Mouse (Mus musculus) frontal cortex, adult (tissue): ENCODE measurements around the gene Ppp1r9a.

Source experiments
- ATAC-seq: cut with Nextera tagmentation; 2 replicates; pipeline ENCODE4 v1.9.2; 2017; ENCODE audit warnings: mild to moderate bottlenecking, moderate library complexity, mixed read lengths; ENCODE audit not compliant: low TSS enrichment

Ppp1r9a gene

GRCm38 (mm10) chr6:5006283-5006946 is 103.7 kb downstream of the Ppp1r9a start:
- peak; percentile 89 for ATAC-seq

GRCm38 (mm10) chr6:5008166-5008565 is 105.4 kb downstream of the Ppp1r9a start:
- no peak for ATAC-seq

DNA sequence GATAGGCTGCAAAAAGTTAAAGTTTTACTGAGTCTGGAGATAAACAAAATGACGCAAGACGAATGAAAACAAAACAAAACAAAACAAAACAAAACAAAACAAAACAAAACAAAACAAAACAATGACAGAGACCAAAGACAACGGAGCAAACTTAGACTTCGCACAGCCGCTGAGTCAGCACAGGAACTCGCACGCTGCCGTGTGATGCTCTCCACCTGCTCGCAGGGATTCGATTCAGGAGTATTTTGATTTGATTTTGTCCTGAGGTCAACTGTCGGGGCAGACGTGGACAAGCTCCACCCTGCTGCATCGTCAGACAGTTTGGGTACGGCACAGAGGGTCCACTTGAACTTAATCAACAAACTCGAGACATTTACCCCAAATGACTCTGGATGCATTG is 105.9 kb downstream of the Ppp1r9a start:
- ATAC-seq = no peak

DNA sequence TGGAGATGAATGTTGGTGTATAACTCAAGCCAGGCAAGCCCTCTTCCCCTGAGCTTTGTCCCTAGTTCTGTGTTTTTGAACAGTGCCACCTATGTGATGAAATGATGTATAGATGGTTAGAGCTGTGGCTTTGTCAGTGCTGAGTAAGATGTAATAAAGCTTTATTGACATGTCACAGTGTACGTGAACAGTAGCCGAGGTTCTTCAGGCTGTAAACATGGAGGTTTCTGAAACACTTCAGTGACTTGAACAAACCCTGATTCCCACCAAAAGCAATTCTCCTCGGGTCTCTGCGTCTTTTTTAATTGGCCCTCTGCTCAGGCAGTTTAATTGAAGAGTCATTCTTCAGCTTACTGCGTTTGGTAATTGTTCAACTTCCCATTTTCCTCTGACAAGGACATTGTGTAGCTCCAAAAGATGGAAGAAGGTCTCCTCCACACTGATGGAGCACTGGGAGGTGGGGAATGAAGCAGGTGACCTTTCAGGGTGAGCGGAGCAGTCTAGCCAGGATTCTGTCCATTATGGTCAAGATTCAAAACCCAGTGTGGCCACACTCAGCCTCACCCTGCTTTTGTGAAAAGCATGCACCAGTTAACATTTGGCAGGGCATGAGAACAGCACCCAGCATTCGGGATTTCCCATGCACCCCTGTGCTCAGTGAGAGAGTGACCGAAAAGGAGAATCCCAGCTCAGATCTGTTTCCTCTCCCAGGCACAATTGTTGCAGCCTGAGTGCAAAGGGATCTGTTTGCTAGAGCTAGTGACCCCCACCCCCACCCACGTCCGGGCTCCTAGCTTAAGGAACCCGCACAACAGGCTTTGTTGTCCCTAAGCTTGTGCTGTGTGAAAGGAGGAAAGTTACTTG is 108.1 kb downstream of the Ppp1r9a start:
- no peak for ATAC-seq

- ATAC-seq = no peak
Measured at GRCm38 (mm10) chr6:5012794-5013193, 110.1 kb downstream of the Ppp1r9a start.

GRCm38 (mm10) chr6:5014567-5014966 is 111.8 kb downstream of the Ppp1r9a start:
- ATAC-seq = peak; percentile 96

DNA sequence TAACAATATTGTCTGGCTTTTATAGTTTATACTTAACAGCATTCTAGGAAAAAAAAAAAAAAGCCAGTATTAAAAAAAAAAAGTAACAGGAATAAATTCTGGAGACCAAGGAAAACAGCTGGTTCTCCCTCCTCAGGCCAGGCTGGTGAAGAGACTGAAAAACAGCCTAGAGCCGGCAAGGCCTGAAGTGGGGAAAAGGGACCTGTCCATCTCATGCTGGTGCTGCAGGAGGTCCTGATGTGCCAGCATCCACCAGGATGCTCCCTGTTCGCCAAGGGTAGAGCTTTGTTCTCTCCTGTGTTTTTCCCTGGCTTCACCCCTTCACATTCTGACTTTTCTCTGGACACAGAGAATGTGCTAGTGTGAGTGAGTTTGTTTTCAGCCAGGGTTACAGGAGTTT is 112.5 kb downstream of the Ppp1r9a start:
- ATAC-seq = no peak; the same call in 1 of the 2 replicates

DNA sequence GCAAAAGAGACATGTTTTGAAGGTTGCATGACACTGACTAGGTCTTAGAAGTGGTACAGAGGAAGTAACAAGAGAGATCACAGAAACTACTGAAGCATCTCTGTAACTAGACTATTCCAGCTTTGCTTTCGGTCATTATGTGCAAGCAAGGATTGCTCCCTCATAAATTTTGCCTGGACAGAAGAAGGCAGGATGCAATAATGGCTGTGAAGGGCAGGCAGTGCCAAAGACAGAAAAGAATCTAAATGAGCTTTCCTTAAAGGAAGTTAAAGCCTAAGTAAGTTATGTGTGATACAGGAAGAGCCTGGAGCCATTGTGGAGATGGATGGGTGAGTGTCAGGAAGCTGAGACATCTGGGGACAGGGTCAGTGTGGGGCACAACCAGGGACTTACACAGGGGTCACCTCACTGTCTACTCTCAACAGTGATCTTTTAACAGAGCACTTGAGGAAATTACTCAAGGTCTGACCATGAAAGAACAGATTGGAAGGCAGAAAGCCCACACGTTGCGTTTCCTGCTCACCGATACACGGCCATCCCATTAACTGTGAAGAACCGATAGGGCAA is 115.3 kb downstream of the Ppp1r9a start:
- no peak for ATAC-seq

DNA sequence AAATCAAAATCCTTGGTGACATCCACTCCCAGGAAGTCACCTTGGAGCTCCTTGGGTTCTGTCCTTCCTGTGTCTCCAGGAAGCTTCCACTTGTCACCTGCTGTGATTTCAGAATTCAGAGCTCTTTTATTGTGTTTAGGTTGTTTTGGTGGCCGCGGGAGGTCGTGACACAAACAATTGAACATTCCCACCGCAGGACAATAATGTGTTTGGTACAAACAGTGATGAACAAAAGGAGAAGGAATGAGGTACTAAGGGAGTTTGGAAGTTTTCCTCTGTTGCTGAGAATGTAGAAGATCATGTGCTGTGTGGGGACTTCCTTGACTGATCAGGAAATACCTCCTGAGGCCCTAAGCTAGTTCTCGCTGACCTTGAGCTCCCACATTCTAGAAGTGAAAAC is 116.5 kb downstream of the Ppp1r9a start:
- ATAC-seq = no peak

DNA sequence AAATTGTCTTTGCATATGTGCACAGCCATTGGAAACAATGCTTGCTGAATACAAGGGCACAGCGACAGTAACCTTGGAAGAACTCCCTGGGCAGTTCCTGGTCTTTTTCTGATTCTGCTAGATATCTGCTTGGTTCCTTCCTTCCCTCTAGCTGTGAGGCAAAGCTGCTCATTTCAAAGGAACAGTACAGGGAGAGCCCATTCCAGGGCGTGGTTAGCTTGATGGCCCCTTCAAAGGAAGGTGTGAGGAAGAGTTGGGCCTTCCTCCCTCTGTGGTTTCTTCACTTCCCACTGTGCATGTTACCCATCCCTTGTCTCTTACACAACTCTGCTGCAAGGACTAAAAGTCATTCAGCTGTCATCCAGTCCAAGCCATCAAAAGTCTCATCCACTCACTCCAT is 117.3 kb downstream of the Ppp1r9a start:
- ATAC-seq = no peak

- no peak for ATAC-seq
Measured at GRCm38 (mm10) chr6:5020510-5020909, 117.8 kb downstream of the Ppp1r9a start.

- no peak for ATAC-seq
Measured at GRCm38 (mm10) chr6:5022677-5023076, 120.0 kb downstream of the Ppp1r9a start.

DNA sequence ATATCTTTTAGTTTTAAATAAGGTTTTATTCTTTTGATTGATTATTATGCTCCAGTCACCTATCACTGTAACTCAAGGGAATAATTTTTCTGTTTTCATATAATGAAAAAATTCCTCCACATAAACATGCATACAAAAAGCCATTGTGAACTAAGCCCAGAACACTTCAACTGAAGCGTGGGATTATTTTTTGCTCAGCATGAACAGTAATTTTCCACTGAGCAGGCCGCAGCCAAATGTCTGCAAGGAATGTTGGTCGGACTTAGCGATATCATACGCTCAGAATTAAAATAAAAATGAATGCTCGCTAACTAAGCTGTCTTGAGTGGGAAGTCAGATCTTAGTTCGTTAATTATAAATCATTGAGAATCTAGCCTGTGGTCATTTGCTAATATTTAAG is 122.2 kb downstream of the Ppp1r9a start:
- ATAC-seq = peak; percentile 66; the same call in 1 of the 2 replicates

- ATAC-seq = no peak
Measured at GRCm38 (mm10) chr6:5026772-5027171, 124.1 kb downstream of the Ppp1r9a start.

- ATAC-seq = no peak
Measured at GRCm38 (mm10) chr6:5027213-5027612, 124.5 kb downstream of the Ppp1r9a start.

GRCm38 (mm10) chr6:5027801-5028200 is 125.1 kb downstream of the Ppp1r9a start:
- ATAC-seq = no peak

DNA sequence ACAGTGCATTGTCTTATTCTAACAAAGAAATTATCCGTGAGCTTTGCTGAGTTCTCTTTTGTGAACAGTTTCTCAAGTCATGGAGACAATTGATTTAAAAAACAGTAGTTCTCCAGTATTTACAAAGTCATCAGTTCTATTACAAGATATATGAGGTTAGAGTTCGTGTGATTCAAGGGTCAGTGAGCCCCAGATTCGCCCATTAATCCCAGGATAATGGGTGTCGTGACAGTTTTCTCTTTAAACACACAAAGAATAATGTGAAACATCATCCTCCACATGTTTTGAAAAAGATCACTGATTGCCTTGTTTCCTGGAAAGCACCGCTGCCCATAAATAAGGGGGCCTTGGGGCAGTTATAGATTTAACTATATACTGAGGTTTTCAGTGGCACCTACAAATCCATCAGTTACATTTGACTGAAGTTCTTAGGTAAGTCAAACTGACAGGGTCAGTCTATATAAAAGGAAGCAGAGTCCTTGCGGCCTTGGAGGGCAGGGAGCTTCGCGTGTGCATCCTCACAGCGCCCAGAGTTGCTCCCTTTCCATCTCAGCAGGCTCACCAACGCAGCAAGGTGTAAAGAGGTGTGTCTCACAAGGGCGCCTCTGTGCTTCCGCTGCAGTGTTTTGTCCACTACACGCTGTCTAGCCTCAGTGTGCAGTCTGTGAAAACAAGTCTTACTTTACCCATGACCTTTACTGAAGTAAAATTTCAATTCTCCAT is 126.6 kb downstream of the Ppp1r9a start:
- no peak for ATAC-seq

DNA sequence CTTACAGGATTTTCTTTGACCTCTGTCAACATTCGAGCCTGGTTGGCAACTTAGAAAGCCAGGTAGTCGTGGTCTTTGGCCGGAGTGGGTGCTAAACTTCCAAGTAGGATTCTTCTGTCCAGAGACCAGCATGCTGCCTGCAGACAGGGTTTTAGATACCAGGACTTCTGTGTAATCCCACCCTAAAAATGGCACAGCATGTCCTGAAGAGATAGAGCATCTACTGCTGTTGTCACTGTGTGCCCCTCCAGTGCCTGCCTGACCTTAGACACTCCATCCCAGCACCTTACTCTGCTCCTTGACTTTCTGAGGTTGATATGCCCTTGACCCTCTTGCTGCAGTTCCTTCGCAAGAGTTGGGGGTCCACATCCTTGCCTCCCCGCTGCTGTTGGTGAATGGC is 127.2 kb downstream of the Ppp1r9a start:
- ATAC-seq = no peak

GRCm38 (mm10) chr6:5032986-5033633 is 130.4 kb downstream of the Ppp1r9a start:
- no peak for ATAC-seq

GRCm38 (mm10) chr6:5037225-5037624 is 134.5 kb downstream of the Ppp1r9a start:
- ATAC-seq = no peak; the same call in 1 of the 2 replicates

DNA sequence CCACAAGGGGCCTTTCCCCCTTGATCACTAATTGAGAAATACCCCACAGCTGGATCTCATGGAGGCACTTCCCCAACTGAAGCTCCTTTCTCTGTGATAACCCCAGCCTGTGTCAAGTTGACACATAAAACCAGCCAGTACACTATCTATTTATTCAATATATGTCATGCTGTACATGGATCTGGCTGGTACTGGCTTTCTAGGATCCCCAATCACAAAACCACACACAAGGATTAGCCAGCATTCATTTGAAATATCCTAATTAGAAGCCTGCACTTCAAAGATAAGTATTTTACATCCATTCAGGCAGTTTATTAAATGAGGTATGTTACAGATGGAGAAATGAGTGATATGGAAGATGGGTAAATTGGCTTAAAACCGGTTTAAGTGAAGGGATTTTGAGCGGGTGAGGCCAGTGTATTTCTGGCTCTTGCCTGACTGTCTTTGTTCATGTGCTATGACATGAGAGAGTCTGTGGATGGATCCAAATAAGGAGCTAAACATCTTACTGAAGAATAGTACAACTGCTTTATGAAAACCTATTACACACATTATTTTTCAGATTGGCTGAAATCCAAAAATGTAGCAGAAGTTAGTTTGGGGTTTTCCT is 135.5 kb downstream of the Ppp1r9a start:
- no peak for ATAC-seq
